Mouse (Mus musculus): ENCODE measurements around the gene Sebox. TPM values are rescaled to one million over a fixed set of nuclear protein-coding genes. Genes with fewer than 3 reads are reported as not detected.

Sebox gene
- polyA plus RNA-seq, 1 experiment from 2014 or later = not detected

- no peak for ATAC-seq
- H3K9ac ChIP-seq (replicated peaks) = 0 out of 2 replicates have a peak overlapping the region, but pooled peaks have one; percentile 6
- WGBS = 42% methylated on average over 16 of the region's 16 CpGs
- H3K4me3 ChIP-seq (replicated peaks) = no peak overlapping the region
- peak overlapping the region; percentile 6; the same call in 1 of the 2 replicates for H3K4me2 ChIP-seq (replicated peaks)
- no peak overlapping the region for H3K27ac ChIP-seq
- peaks cover 35% of the 10 kb centered on the region for H3K4me1 ChIP-seq (replicated peaks)
- peaks cover 16% of the 10 kb centered on the region; the same call in 1 of the 2 replicates for H3K27me3 ChIP-seq
- no peaks in the 10 kb centered on the region for H3K36me3 ChIP-seq
- no peaks in the 10 kb centered on the region for H3K9me3 ChIP-seq
These were observed 3.7 kb upstream of the Sebox start for GRCm38 (mm10) chr11:78499543-78499942.

DNA sequence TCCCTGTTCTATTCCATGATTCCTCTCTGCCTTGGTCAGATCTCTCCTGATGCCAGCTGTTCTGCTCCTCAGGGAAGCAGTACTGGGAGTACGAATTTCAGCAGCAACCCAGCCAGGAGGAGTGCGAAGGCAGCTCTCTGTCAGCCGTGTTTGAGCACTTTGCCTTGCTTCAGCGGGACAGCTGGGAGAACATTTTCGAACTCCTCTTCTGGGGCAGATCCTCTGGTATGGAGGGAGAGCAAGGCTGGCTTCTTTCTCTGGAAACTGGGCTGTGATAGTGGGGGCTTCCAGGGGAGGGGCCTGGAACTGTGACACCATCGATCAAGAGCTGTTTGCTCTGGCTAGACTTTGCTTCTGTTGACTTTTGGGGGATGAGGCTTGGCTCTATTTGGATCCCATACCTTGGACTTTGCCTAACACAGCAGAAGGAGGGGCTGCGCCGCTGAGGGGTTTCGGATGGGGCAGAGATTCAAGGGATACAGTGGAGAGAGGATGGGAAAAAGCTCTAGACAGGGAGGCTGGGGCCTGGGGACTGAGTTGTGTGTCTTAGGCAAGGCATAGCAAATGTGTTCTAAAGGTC is 2.5 kb upstream of the Sebox start:
- Histone ChIP-seq H3K4me3 (replicated peaks) (no peak overlapping the region), H3K4me1 (replicated peaks) (peaks cover 23% of the 10 kb centered on the region), H3K4me2 (replicated peaks) (no peak overlapping the region), H3K9ac (replicated peaks) (0 out of 2 replicates have a peak overlapping the region, but pooled peaks have one; percentile 23), H3K36me3 (peaks cover 6% of the 10 kb centered on the region; the same call in 1 of the 2 replicates), H3K9me3 (no peaks in the 10 kb centered on the region), H3K27ac (no peak overlapping the region), H3K27me3 (peaks cover 16% of the 10 kb centered on the region; the same call in 1 of the 2 replicates)
- WGBS = 84% methylated on average over 9 of the region's 9 CpGs
- no peak for ATAC-seq

DNA sequence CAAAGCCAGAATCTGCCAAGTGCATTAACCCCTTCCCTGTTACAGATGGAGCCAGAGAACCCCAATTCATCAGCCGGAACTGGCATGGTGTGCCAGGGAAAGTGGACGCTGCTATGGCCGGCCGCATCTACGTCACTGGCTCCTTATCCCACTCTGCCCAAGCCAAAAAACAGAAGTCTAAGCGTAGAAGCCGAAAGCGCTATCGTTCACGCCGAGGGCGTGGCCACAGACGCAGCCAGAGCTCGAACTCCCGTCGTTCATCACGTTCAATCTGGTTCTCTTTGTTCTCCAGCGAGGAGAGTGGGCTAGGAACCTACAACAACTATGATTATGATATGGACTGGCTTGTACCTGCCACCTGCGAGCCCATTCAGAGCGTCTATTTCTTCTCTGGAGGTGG is 1.7 kb upstream of the Sebox start:
- H3K9me3 ChIP-seq = no peaks in the 10 kb centered on the region
- 85% methylated on average over 20 of the region's 20 CpGs for WGBS
- ATAC-seq = no peak
- H3K27me3 ChIP-seq = peaks cover 16% of the 10 kb centered on the region; the same call in 1 of the 2 replicates
- peaks cover 15% of the 10 kb centered on the region for H3K4me1 ChIP-seq (replicated peaks)
- H3K4me3 ChIP-seq (replicated peaks) = no peak overlapping the region
- no peak overlapping the region for H3K27ac ChIP-seq
- H3K36me3 ChIP-seq = peaks cover 15% of the 10 kb centered on the region
- no peak overlapping the region for H3K9ac ChIP-seq (replicated peaks)
- H3K4me2 ChIP-seq (replicated peaks) = no peak overlapping the region

DNA sequence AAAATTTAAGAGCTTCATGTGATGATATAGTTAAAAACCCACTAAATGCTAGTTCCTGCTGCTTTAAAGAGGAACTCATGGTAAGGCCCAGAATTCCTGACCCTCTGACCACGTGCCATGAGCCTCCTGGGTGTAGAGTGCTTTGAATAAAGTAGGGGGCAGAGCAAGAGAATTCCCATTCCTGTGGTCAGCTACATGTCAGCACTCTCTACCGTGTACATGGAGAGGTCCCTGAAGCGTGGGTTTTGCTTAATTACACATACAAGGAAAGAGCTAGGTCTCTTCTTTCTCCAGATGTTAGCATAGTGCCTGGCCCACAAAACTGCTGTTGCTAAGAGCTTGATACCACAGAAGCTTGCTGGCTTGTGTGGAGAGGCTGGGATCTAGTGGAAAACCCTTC is 2.2 kb downstream of the Sebox start:
- no peak overlapping the region for H3K4me3 ChIP-seq (replicated peaks)
- 85% methylated on average over 3 of the region's 3 CpGs for WGBS
- H3K9ac ChIP-seq (replicated peaks) = no peak overlapping the region
- peaks cover under 1% of the 10 kb centered on the region; the same call in 1 of the 2 replicates for H3K27me3 ChIP-seq
- no peaks in the 10 kb centered on the region for H3K4me1 ChIP-seq (replicated peaks)
- peaks cover 47% of the 10 kb centered on the region for H3K36me3 ChIP-seq
- no peak overlapping the region for H3K27ac ChIP-seq
- H3K4me2 ChIP-seq (replicated peaks) = no peak overlapping the region
- no peak for ATAC-seq
- no peaks in the 10 kb centered on the region for H3K9me3 ChIP-seq

DNA sequence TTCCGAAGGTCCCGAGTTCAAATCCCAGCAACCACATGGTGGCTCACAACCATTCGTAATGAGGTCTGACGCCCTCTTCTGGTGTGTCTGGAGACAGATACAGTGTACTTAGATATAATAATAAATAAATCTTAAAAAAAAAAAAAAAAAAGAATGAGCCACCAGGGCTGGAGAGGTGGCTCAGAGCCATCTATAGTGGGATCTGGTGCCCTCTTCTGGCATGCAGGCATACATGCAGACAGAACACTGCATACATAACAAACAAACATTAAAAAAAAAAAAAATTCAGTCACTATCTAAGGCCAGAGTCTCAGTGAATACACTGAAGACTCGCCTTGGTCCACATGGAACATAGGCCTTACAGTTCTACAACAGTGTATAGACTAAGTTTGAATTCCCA is 5.9 kb downstream of the Sebox start:
- H3K9ac ChIP-seq (replicated peaks) = no peak overlapping the region
- no peak overlapping the region for H3K4me2 ChIP-seq (replicated peaks)
- WGBS = 83% methylated on average over 5 of the region's 5 CpGs
- no peaks in the 10 kb centered on the region for H3K9me3 ChIP-seq
- ATAC-seq = no peak
- peaks cover 48% of the 10 kb centered on the region for H3K36me3 ChIP-seq
- peaks cover 23% of the 10 kb centered on the region for H3K4me1 ChIP-seq (replicated peaks)
- H3K27me3 ChIP-seq = no peaks in the 10 kb centered on the region
- H3K27ac ChIP-seq = no peak overlapping the region
- no peak overlapping the region for H3K4me3 ChIP-seq (replicated peaks)

GRCm38 (mm10) chr11:78512025-78512957 is 9.0 kb downstream of the Sebox start, which contains the start of the genes Tmem199 and Poldip2:
Gene Tmem199, minus strand, starts transcription at chr11:78512172.
Gene Poldip2, plus strand, starts transcription at chr11:78512193.
- peak within 1 kb of the TSS; percentile 89 for H3K4me3 ChIP-seq (replicated peaks)
- H3K36me3 ChIP-seq = peaks cover 53% of the 10 kb centered on the region
- H3K9ac ChIP-seq (replicated peaks) = peak within 1 kb of the TSS; percentile 98
- H3K4me2 ChIP-seq (replicated peaks) = peak within 1 kb of the TSS; percentile 94
- WGBS = under 1% methylated on average over 67 of the region's 67 CpGs
- H3K9me3 ChIP-seq = no peaks in the 10 kb centered on the region
- H3K27ac ChIP-seq = peak within 1 kb of the TSS; percentile 85
- peak; percentile 95 for ATAC-seq
- no peaks in the 10 kb centered on the region for H3K27me3 ChIP-seq
- peaks cover 23% of the 10 kb centered on the region for H3K4me1 ChIP-seq (replicated peaks)

GRCm38 (mm10) chr11:78513106-78513790 is 10.0 kb downstream of the Sebox start:
- Histone ChIP-seq H3K27ac (no peak overlapping the region), H3K27me3 (no peaks in the 10 kb centered on the region), H3K4me1 (replicated peaks) (peaks cover 23% of the 10 kb centered on the region), H3K4me3 (replicated peaks) (peak overlapping the region; percentile 89), H3K9ac (replicated peaks) (peak overlapping the region; percentile 98), H3K4me2 (replicated peaks) (peak overlapping the region; percentile 94), H3K9me3 (no peaks in the 10 kb centered on the region), H3K36me3 (peaks cover 52% of the 10 kb centered on the region)
- 85% methylated on average over 3 of the region's 3 CpGs for WGBS
- ATAC-seq = no peak

GRCm38 (mm10) chr11:78515549-78516325 is 12.5 kb downstream of the Sebox start:
- no peak overlapping the region for H3K27ac ChIP-seq
- H3K36me3 ChIP-seq = peaks cover 61% of the 10 kb centered on the region
- ATAC-seq = no peak
- WGBS = 83% methylated on average over 2 of the region's 2 CpGs
- no peaks in the 10 kb centered on the region for H3K9me3 ChIP-seq
- no peak overlapping the region for H3K4me2 ChIP-seq (replicated peaks)
- no peak overlapping the region for H3K4me3 ChIP-seq (replicated peaks)
- H3K4me1 ChIP-seq (replicated peaks) = peaks cover 22% of the 10 kb centered on the region
- no peaks in the 10 kb centered on the region for H3K27me3 ChIP-seq
- H3K9ac ChIP-seq (replicated peaks) = no peak overlapping the region

GRCm38 (mm10) chr11:78518931-78519330 is 15.7 kb downstream of the Sebox start:
- Histone ChIP-seq H3K4me1 (replicated peaks) (no peaks in the 10 kb centered on the region), H3K4me2 (replicated peaks) (no peak overlapping the region), H3K27me3 (no peaks in the 10 kb centered on the region), H3K4me3 (replicated peaks) (no peak overlapping the region), H3K27ac (no peak overlapping the region), H3K9me3 (no peaks in the 10 kb centered on the region), H3K9ac (replicated peaks) (no peak overlapping the region), H3K36me3 (peaks cover 93% of the 10 kb centered on the region)
- no peak for ATAC-seq
- WGBS = 86% methylated on average over 10 of the region's 10 CpGs

DNA sequence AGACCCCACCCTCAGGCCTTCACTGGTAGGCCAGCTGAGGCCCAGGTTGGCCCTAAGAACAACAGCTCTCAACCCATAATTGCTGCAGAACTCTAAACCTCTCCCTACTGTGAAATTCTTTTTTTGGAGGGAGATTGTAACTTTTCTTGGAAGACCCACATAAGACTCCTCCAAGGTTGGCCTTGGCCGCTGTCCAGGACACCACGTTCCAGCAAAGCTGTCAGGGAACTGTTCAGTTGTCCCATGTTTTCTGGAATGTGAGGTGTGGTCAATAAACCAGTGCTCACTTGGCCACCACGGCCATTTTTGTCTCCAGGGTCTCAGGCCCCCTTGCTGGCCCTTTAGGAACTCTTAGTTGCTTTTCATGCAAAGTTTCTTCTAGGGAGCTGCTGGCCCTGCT is 18.6 kb downstream of the Sebox start:
- Histone ChIP-seq H3K9me3 (no peaks in the 10 kb centered on the region), H3K27ac (no peak overlapping the region), H3K4me3 (replicated peaks) (no peak overlapping the region), H3K36me3 (peaks cover 95% of the 10 kb centered on the region), H3K9ac (replicated peaks) (no peak overlapping the region), H3K4me1 (replicated peaks) (no peaks in the 10 kb centered on the region), H3K27me3 (no peaks in the 10 kb centered on the region), H3K4me2 (replicated peaks) (no peak overlapping the region)
- no peak for ATAC-seq
- 93% methylated on average over 3 of the region's 3 CpGs for WGBS

GRCm38 (mm10) chr11:78522481-78522997 is 19.3 kb downstream of the Sebox start:
- Histone ChIP-seq H3K4me3 (replicated peaks) (no peak overlapping the region), H3K4me2 (replicated peaks) (no peak overlapping the region), H3K9ac (replicated peaks) (no peak overlapping the region), H3K9me3 (no peaks in the 10 kb centered on the region), H3K27me3 (no peaks in the 10 kb centered on the region), H3K4me1 (replicated peaks) (no peaks in the 10 kb centered on the region), H3K27ac (no peak overlapping the region), H3K36me3 (peaks cover 99% of the 10 kb centered on the region)
- no peak for ATAC-seq
- 89% methylated on average over 1 of the region's 1 CpGs for WGBS

Data from midbrain, embryonic 13.5 days (tissue).